Mouse (Mus musculus): ENCODE measurements around the gene Fbxo47. TPM values are rescaled to one million over a fixed set of nuclear protein-coding genes. Genes with fewer than 3 reads are reported as not detected.

Fbxo47 gene
- total RNA-seq (2021), result 1 to 10 TPM; 1.5 to 2.1 TPM

DNA sequence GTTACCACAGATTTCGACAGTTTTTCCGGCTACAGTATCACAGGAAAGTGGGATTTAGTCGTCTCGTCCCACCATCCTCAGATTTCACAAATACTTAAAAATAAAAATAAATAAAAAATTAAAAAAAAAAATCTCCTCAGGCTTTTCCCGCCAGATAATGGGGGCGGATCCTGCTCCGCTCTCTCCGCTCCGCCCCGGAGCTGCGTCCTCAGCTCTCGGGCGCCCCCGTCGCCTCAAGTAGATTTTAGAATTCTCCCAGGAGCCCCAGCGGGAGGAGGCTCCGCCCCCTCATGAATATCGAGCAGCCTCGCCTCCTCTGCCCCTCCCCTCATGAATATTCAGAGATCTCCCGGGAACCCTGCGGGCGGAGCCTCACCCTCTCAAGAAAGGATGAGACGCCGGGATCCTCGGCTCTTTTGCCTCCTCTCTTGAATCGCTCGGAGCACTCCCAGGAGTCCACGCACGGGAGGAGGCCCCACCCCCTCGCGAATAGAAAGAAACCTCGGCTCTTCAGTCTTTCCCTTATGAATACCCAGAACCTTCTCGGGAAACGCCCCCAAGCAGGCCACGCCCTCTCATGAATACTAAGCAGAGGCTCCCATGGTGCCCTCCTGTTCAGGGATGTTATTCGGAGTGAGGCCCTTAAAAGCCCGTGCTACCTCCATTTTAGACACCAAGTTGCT, at the start of gene Fbxo47:
Gene Fbxo47, minus strand, starts transcription at position 237 of the 683 bp plus-strand sequence.
- peak; percentile 94 to 95 for DNase-seq

GRCm38 (mm10) chr11:97933553-97933952, 49.6 kb upstream of the Fbxo47 start:
- DNase-seq, result no peak

- no peak for DNase-seq
Observed at GRCm38 (mm10) chr11:97928905-97929304, 45.0 kb upstream of the Fbxo47 start.

GRCm38 (mm10) chr11:97924217-97924616, 40.3 kb upstream of the Fbxo47 start:
- no peak for DNase-seq

GRCm38 (mm10) chr11:97923639-97924038, 39.7 kb upstream of the Fbxo47 start:
- no peak for DNase-seq

- DNase-seq, result no peak
Observed at GRCm38 (mm10) chr11:97915974-97916503, 32.1 kb upstream of the Fbxo47 start.

DNA sequence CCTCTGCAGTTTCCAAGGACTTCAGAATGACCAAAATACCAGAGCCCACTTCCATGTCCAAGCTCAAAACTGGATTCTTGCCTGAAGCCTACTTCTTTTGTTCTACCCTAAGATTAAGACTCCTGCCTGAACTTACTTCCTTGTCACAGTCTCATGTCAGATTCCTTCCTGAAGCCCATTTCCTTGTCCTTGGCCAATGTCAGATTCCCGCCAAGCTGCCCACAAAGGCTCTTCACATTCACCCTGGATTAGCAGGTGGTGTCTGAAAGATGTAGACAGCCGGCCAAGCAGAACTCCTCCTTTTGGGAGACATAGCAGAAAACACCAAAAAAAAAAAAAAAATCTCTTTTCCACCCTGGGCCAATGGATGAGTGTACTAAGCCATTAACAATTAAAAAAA, 31.5 kb upstream of the Fbxo47 start:
- DNase-seq, result no peak

DNA sequence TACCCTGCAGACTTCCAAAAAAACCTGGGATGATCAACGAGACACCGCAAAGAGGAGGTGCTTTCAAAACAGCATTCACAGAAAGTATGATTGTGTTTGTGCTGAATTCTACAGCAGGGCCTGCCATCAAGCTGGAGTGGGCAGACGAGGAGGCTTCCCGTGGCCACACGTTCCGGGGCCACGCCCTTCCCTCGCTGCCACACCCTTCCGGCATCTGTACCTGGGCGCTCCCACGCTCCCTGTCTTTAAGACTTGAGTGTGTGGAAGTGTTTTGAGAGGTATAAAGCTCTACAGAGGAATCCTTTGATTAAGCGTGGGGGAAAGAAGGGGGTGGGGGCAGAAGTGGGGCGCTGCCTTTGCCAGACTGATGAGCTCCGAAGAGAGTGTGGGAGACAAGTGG, 29.2 kb upstream of the Fbxo47 start:
- no peak for DNase-seq

DNA sequence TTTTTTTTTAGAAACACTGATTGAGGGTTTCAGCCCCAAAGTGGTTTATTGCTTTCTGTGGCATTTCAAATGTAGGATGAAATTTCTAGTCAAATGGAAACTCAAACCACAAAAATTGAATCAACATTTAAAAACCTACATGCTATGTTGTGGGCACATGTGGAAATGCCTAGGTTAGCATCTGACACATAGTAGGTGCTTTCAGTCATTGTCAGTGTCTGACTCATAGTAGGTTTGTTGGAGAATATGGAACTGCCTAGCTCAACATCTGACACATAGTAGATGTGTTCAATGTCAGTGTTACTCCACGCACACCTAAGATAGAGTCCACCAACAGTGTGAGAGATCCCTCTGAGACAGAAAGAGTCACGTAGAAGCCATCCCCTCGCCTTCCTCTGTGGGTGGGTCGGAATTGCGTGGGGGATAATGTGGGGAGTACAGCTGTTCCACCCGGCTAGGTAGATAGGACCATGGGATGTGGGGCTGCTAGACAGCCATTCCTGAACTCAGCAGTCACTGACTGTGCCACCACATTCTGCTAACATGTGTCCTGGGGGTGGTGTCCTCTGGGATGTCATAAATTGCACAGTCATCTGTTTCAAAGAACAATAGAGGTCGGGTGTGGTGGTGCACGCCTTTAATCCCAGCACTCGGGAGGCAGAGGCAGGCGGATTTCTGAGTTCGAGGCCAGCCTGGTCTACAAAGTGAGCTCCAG, 24.8 kb upstream of the Fbxo47 start:
- DNase-seq, result no peak

GRCm38 (mm10) chr11:97907935-97908334, 24.0 kb upstream of the Fbxo47 start:
- DNase-seq, result no peak

- no peak for DNase-seq
Observed at GRCm38 (mm10) chr11:97906905-97907304, 23.0 kb upstream of the Fbxo47 start.

- DNase-seq, result no peak
Observed at GRCm38 (mm10) chr11:97905941-97906340, 22.0 kb upstream of the Fbxo47 start.

DNA sequence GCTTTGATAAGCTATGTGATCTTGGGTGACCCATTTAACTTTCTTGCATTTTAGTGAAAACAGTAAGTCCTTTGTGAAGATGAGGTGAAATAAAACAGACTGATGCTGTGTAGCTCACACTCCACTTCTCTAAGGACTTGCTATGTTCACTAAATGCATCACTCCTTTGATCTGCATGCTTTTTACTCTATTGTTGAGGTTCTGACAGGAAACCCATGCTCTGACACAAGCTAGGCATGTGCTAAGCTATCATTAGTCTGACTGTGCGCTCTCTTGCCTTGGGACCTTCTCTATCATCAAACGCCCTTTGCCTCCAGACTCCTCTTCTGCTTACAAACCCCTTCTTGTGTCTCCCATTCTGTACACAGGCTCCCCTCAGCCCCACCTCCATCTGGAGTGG, 21.6 kb upstream of the Fbxo47 start:
- no peak for DNase-seq

- DNase-seq, result no peak
Observed at GRCm38 (mm10) chr11:97904801-97905200, 20.8 kb upstream of the Fbxo47 start.

DNA sequence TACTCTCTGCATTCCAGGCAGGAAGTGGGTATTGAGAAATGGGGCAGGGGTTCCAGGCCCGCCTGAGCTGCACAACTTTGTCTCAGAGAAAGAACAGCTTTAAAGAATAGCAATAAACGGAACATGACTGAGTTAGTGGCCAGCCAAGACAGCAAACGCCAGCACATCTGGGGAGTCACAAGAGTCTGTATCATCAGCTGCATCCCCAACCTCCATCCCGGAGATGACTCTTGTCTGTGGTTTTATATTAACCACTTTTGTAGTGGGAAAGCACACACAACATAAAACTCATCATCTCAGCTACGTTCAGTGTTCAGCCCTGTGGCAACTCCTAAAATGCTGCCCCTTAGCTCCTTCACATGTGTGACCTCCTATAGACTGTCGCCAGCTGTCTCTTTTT, 17.9 kb upstream of the Fbxo47 start:
- DNase-seq, result no peak

GRCm38 (mm10) chr11:97899822-97900221, 15.9 kb upstream of the Fbxo47 start:
- DNase-seq, result peak; percentile 73 to 84

GRCm38 (mm10) chr11:97897568-97898185, 13.7 kb upstream of the Fbxo47 start:
- DNase-seq, result no peak

DNA sequence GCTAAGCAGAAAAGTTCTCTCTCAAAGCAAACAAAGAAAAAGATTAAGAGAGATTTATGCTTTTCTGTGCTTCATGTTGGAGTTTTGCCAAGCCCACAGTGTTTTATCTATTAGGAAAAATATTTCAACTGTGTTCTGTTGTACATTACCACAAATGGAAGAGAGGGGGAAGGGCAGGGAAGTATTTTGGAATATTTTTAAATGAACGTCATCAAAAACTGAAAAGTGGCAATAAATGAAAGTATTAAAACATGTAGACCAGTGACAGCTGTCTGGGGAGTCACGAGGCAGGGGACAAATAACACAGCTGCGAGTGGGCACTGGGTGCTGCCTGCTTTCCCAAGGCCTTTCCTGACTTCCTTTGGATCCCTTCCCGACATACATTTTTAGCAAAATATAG, 12.7 kb upstream of the Fbxo47 start:
- DNase-seq, result no peak

DNA sequence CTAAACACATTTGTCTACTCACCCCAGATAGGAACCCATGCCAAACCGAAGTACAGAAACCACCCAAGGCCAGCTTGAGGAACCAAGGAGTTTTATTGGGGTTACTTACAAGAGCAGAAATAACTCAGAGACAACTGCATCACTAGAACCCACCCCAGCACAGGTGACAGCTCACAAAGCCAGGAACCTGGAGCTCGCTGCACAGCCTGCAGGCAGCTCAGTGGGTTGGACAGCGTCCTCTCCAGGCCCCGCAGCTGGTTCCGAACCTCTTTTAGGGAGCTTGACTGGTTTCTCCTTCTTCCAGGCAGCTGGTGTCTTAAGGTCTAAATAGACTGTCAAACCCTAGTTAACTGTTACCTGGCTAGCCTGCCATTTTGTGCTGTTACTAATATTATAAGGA, 7.9 kb upstream of the Fbxo47 start:
- DNase-seq, result no peak

GRCm38 (mm10) chr11:97885296-97885915, 1.5 kb upstream of the Fbxo47 start:
- no peak for DNase-seq

DNA sequence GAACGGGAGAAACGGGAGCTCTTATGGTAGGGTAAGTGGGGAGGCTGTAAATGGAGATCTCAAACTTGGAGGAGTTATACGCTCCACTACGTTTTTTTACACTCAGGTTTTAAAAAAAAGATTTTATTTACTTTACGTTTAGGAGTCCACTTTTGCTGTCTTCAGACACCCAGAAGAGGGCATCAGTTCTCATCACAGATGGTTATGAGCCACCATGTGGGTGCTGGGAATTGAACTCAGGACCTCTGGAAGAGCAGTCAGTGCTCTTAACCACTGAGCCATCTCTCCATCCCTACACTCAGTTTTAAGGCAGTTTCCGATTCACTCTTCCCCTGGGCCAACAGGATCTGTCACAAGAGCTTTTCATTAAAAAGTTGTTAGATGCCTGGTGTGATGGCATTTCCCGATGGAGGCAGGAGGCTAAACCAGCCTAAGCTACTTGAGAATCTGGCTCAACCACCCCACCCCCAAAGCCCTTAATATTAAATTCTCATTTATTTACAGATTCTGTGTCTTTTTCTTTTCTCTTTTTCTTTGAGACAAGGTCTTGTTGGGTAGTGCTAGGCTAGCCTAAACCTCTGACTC, 739 bp upstream of the Fbxo47 start:
- no peak for DNase-seq

DNA sequence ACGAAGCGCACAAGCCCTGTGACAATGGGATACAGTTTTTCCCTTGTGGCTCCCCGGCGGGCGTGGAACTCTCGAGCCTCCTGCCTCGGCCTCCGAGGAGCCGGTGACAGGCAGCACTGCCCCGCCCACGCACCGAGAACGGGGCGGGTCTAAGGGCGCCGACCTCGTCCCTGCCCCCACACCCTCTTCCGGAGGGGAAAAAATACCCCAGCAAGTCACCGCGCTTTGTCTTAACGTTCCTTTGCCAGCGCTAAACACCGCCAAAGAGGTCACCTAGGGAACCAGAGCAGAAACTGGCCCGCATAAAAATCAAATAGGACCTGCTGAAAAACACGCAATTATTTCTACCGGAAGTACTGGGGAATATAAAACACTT, 424 bp downstream of the Fbxo47 start:
- peak; percentile 49 to 66 for DNase-seq

- no peak for DNase-seq
Observed at GRCm38 (mm10) chr11:97880362-97880761, 3.6 kb downstream of the Fbxo47 start.

All from layer of hippocampus, postnatal 36 days (tissue).